Mouse (Mus musculus) lung, postnatal 36 days (tissue): ENCODE measurements around the gene Cir1.

Source experiments
- DNase-seq: peaks from one replicate; pipeline ENCODE4 v3.0.0; 2022; ENCODE audit warnings: mixed read lengths

The Cir1 gene

DNA sequence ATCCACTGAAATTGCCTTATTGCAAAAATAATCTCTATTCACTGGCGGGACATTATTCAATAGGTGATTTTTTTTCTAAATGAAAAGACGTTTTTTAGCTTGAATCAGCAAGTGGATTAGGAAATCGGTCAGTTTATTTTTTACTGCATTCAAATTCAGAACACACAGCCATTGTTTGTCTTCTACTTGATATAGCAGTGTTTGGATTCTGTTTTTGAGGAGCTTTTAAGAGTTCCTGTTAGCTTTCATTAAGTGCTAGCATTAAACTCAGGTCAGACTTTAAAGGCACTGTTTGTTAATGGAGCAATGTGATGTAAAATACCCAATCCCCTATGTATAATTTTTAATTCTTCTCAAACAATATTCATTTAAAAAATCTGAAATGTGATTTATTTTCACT, 13.7 kb downstream of the Cir1 start:
- no peak for DNase-seq

DNA sequence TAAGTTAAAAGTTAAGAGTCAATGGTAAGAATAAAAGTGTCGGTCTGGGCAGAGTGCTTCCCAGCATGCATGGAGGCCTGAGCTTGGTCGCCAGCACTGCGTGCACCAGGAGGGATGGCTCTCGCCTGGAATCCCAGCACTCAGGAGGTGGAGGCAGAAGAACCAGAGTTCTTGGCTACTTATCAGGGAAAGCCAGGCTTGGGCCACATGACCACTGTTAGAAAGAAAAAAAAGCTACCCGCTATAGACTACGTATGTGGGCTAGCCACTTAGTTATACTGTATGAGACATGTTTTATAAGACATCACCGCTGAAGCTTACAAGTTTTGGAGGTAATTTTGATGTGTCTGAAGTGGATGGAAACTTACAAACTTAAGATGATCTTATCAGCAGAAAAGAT, 14.3 kb downstream of the Cir1 start:
- DNase-seq, result no peak

DNA sequence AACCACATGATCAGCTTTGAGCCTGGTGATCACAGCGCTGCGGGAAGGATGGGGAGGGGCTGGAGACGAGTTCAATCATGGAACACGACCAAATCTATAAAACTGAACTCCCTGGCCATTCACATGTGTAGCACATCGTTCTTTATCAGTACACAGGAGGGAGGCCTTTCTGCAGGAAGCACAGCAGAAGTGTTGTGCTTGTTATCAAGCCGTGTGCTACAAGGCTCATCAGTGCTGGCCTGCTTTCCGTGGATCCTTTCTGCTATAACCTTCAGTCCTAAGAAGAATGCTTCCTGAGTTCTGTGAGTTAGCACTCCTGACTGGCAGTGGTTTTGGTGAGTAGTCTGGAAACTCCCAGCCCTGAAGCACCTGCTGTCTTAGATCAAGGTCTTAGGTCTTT, 17.5 kb downstream of the Cir1 start:
- DNase-seq, result no peak

DNA sequence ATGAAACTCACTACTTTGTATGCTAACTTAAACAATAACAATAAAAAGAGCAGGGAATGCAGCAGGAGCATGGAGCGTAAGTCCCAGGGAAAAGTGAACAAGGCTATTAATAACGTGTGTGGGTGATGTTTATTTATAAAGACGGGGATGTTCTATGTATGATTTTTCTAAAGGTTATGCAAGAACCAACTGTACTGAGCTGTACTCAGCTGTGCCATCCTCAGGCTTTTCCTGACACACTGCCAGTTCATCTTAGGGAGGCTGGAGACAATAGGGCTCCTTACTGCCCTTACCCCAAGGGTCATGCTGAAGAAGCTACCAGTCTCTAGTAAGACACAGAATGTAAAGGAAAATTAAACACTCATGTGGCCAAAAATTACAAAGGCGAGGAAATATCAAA, 21.4 kb downstream of the Cir1 start:
- no peak for DNase-seq

DNA sequence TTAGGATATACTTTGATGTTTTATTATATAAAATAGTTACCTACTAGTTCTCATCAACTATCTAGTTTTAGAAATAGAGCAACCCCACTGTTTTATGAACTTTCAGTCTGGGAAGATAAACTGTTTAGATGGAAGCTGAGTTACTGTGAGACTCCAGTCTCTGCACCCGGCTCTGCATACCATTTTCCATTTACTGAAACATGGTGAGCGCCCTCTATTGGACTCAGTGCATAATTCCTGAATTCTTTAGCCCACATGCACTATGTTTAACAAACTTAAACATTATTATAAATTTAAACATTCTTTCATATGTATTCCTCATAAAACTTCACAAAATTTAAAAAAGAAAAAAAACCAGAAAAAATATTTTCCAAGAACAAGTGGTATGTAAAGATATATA, 26.9 kb downstream of the Cir1 start:
- peak; percentile 46 for DNase-seq

DNA sequence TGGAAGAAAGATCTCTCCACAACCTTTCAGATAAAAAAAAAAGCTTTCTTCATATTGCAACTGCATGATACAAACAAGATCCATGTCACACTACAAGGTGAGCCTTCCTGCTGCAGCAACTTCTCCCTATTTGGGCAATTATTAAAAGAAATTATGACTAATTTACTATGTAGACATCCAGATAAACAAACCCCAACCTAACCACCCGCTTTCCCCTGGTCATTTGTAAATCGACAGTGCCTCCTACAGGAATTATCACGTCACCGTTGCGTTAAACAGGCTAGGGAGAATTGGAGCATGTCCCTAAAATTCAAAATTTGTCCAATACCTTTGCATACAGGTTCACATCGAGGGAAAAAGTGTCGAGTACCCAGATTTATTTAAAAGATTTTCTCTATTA, 30.8 kb downstream of the Cir1 start:
- DNase-seq, result no peak

DNA sequence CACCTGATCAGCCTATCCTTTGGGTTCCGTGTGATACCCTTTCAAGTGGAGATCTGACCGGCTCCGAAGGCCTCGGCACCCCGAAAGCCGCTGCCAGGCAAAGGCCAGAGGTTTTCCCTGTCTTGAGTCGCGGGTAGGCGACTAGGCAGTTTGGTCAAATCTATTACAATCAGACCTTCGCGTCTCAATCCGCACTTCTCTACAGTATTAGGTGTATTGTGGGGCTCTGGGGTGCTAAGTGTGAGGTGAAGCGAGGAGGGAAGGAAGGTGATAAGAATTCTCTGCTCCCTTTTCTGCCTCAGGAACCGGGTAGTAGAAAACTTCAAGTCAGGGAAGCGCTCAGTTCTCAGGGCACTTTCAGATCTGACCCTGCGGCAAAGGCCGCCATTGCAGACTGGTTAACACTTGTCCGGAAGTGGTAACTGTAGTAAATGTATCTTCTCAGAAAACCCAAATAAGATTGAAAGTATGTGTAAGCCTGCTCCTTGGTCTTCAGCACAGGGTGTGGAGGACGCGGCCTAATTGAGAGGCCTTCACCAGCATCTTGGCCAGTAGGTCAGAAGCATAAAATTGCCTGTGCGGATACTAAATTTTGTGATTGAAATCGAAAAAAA, 31.3 kb downstream of the Cir1 start:
- no peak for DNase-seq

DNA sequence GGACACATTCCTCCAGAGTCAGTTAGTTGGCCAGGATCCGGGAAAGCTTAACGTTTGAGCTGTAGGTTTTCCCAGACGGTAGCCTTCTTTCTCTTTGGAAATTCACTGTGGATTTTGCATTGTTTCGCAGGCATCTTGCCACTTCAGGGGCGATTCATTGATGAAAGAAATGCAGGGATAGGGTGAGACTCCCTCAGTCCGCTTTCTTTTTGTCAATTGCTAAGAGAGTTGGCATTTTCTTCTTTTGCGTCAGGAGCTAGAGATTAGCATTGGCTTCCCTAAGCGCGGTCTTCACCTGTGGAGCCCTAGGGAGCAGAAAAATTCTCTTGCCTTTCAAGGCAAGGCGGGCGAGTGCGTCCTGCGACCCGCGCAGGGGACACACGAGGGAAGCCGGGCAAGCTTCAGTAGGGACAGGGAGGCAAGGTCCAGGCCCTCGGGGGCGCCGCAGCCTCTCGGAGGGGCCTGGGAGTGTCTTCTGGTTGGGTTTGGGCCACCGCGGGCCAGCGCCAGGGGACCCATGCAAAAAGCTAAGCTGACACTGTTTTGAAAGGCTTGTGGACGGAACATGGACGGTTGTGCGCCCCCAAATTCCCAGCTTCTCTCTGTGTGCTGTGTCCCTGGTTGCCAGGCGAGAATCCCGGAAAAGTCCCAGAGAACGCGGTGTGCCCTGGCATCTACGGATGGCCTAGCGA, 32.0 kb downstream of the Cir1 start:
- no peak for DNase-seq

DNA sequence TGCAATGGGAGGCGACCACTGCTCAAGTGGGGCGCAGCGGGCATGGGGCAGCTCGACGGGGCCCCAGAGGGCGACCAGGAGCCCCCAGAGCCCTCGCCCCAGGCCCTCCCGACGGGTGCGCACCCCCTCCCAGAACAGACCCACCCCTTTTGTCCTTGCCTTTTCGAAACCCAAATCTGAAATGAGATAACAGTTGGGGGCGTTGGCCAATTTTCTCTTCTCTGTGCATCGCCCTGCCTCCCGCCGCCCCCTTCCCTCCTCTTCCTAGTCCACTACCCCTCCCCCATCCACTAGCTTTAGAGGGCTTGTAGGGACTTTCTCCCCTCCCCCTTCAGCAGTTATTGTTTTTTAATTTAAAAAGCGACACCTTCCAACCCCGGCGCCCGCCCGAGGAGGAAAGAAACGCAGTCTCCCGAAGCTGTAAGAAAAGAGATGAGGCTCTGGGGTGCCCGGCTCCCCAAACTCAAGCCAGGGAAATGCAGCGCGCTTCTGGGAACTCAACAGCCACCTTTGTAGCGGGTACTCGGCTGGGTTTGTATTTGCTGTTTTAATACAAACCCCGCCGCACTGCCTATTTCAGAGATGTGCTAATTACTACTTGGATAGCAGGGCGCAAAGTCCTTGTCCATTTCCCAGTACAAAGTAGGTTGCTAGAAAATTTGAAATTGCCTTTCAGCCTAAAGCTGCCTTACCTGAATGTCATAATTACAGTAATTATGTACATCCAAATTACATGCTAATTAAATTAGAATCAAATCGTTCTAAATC, 33.0 kb downstream of the Cir1 start:
- DNase-seq, result no peak

DNA sequence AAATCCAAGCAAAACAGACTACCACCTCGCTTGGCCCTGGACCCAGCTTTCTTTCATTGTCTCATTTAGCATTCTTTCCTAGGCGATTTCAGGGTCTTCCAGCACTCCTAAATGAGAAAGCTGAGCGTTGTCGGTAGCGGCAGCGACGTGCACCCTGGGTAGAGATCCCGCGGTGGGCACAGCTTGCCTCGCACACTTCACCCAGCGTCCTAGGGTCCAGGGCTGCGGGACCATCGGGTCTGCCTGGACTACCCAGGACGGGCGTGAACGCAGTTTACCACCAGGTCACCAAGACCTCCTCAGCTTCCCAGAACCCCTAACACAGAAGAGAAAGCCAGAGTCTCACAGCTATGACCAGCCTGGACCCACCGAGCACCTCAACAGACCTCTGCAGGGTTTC, 33.6 kb downstream of the Cir1 start:
- no peak for DNase-seq

DNA sequence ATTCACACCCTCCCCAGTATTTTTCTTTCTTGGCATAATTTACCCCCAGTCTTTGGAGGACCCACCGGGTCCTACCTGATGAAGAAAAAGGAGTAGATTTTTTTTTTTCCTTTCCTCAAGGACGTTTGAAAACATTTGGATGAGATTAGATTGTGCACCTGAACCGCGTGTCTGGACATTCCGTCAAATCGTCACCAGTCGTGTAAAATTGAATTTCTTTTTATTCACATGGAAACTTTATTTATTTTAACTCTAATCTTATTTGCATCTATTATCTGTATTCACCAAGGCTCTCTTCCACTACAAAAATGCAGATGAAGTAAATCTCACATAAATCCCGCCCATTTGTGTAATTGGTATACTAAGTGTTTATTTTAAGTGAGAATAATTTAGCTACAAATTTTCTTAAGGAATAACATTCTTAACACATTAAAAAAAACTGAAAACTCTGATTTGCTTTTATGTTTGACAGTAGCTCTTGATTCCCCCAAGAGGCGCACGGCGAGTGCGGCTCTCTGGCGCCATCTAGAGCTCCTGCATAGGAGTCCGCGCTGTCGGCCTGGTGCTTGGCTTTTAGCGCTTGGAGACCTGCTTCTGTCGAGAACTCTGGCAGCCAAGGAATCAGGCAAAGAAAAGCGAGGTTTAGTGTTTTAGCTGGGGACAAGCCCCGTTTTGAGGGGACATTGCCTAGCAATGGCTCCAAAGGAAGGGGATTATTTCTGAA, 34.2 kb downstream of the Cir1 start:
- DNase-seq, result peak; percentile 89

DNA sequence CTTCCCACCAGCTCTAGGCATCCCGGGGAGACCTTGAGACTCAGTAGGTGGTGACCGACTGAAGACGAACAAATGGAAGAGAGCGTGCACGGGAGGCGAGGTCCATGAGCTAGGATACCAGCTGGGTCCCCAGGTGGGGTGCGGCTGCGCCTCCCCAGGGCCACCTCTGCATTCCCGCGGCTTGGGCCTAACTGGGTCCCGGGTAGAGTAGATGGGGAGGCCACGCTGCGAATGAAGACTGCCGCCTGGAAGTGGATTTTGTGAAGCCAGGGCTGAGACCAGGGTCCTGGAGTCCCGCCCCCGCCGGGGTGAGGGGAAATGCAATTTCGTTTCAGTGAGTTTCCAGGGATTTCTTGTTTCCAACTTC, 34.8 kb downstream of the Cir1 start:
- no peak for DNase-seq

DNA sequence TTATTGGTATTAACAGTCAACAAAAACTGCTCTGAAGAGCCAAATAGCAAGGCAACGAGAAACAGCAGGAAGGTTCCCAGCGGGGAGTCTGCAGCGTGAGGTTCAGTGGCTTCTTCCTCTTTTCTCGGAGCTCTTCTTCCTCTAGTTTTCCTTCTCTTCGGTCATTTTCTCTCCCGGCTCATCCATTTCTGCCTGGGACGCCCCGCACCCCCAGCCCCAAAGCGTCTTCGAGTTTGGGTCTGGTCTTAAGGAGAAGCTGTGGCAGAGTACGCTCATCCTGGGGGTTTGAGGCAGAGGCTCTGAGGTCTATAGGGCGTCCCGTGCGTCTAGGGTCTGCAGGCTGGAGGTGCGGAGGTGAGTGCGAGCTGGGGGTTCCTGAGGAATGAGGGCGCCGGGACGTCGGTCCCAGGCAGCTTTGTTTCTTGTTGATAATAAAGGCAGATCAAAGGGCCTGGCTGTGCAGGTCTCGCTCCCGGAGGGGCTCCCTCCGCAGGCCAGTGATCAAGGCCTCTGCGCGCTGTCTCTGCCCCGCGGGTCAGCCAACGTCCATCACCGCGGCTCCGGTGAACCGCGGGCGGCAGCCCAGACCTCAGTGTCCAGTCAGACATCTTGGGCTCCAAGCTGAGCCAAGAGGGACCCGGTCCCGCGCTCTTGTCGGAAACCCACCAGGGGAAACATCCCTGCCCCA, 35.3 kb downstream of the Cir1 start:
- no peak for DNase-seq

DNA sequence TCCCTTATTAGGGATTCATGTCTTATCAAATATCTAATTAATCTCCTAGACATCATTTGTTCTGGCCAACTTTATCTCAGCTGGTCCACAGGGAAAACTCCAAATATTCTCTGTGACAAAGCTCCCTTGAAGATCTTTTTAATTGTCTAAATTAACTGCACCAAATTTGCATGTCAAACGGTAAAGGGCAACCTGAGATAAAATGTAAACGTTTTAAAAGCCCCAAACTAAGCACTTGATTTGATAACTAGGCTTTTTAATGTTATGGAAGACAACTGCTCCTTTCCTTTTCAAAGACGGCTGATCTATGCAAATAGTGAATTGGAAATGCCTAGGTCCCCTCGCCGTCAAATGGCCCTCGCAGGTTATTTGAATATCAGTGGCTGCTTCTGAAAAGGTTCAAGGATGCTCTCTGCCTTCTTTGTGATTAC, 36.3 kb downstream of the Cir1 start:
- no peak for DNase-seq

DNA sequence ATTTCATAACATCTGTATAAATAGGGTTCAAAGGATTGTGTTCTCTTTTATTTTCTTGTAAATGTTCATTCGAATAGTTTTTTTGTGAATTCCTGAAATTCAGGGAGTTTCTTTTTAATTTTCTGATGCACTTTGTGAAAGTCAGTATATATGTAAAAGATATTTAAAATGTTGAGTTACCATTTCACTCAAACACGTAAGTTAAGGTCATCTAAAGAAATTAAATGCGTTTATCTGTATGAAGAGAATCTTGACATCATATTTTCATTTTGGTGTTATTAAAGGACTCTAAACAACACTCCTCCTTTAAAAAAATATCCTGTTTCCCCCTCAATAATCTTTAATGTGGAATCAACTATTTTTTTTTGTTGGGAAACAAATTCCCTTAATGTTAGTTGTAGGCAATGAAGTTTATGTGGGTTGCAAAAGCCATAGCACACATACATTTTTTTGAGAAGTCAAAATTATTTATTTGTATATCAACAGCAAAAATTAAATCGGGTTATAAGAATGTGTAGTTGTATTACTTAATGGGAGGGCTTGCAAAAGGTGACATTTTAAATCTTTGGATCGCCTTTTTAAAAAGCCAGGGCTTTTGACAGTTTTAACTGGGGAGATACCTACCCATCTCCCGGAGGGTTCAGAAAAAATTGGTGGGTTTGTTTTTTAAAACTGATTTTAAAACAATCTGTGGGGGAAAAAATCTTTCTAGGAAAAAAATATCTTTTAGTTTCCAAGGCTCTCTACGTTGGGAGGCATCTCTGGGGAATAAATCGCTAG, 37.0 kb downstream of the Cir1 start:
- no peak for DNase-seq

DNA sequence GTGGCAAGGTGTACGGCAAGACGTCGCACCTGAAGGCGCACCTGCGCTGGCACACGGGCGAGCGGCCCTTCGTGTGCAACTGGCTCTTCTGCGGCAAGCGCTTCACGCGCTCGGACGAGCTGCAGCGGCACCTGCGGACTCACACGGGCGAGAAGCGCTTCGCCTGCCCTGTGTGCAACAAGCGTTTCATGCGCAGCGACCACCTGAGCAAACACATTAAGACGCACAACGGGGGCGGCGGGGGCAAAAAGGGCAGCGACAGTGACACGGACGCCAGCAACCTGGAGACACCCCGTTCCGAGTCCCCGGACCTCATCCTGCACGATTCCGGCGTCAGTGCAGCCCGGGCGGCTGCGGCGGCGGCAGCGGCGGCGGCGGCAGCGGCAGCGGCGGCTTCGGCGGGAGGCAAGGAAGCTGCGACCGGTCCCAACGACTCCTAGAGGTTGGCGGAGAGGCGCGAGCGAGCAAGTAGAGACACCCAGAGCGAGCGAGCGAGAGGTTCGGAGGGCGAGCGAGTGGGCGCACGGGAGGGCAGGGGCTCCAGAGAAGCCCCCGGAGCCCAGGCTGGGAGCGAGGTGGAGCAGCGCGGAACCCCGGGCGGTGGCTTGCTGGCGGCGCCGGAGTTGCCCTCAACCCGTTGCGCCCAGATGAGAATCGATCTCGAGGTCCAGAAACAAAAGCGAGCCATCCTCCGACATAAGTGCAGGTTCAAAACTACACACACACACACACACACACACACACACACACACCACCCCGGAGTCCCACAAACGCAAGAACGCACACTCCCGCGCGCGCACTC, 38.2 kb downstream of the Cir1 start:
- DNase-seq, result no peak

DNA sequence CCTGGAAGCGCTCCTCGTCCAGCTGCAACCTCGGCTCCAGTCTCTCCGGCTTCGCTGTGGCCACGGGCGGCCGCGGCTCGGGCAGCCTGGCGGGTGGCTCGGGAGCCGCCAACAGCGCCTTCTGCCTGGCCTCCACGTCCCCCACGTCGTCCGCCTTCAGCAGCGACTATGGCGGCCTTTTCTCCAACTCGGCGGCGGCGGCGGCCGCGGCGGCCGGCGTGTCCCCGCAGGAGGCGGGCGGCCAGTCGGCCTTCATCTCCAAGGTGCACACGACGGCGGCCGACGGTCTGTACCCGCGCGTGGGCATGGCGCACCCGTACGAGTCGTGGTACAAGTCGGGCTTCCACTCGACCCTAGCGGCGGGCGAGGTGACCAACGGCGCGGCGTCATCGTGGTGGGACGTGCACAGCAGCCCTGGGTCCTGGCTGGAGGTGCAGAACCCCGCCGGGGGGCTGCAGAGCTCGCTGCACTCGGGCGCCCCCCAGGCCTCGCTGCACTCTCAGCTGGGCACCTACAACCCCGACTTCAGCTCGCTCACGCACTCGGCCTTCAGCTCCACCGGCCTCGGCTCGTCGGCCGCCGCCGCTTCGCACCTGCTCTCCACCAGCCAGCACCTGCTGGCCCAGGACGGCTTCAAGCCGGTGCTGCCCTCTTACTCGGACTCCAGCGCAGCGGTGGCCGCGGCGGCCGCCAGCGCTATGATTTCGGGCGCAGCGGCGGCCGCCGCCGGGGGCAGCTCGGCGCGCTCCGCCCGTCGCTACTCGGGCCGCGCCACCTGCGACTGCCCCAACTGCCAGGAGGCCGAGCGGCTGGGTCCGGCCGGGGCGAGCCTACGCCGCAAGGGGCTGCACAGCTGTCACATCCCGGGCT, 39.0 kb downstream of the Cir1 start:
- DNase-seq, result no peak

DNA sequence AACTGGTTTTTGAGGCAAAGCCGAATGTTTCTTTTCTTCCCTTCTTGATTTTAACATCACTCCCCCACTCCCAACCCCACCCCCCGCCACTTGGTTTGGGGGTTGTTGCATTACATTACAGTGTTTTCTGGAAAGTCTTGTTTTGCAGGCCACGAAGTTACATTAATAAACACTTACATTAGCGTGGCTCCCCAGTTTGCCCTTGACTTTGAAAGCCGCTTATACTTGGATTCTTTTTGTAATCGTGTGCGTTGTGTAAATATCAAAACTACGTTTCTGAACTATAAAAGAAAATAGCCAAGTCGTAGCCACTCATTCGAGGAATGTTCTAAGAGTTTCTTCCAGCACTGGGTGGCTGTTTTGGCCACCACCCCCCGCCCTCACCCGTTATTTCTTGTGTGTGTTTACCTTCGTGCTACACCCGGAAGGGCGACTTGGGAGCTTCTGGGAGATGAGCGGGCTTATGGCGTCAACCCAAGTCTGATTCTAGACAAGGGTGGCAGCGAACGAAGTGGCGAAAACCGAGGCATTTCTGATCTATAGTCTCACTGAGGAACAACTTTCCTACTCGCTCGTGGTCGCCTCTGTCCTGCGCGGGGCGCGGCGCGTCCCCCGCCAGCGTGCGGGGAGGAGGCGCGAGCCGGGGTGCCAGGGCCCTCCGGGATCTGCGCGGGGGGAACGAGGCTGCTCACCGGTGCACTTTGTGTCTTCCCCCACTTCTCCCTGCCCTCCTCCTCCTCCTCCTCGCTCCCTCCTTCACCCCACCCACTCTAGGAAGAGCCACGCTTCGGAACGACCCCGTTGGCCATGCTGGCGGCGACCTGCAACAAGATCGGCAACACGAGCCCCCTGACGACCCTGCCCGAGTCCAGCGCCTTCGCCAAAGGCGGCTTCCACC, 39.9 kb downstream of the Cir1 start:
- DNase-seq, result peak; percentile 20
